Mouse (Mus musculus): ENCODE results near the gene Obp2a.
"Not testable (repeated sequence)": the region's sequence is repeated elsewhere in the genome, so short reads cannot be mapped to it uniquely, and the experiment has no call there.

The Obp2a gene

DNA sequence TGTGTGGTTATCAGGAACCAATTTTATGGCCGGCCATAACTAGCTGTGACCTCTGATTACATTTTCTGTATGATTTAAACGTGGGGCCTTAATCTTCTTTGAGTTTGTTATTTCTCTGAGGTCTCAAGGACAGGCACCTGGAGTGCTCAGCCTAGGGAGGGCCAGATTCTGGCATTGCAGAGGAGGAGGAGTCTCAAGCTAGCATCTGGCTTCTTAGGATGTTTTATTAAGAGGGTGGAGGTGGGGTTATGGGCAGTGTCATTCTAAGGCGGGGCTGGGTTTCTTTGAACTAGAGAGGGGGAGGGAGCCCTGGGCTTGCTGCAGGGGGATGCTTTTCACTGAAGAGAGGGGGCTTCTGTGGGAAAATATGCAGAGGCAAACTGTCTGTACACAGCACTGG is 11.8 kb downstream of the Obp2a start:
- DNase-seq, result not testable (repeated sequence)

DNA sequence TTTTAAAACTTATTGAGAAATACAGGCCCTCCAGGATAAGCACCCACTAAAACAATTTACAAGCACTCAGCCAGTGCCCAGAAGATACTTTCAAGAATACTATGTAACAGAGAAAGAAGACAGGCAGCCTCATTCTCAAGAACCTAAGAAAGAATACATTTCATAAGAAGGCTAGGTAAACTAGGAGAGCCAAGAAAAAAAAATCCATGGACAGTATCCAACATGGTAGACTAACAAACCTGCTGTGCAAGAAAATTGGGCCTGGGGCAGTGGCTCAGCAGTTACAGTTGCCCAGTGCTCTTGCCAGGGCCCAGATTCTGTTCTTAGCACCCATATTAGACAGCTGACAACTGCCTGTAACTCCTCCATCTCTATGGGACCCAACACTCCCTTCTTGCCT is 17.4 kb downstream of the Obp2a start:
- DNase-seq, result no peak

GRCm38 (mm10) chr2:25733199-25733930 is 33.5 kb downstream of the Obp2a start:
- no peak for DNase-seq

DNA sequence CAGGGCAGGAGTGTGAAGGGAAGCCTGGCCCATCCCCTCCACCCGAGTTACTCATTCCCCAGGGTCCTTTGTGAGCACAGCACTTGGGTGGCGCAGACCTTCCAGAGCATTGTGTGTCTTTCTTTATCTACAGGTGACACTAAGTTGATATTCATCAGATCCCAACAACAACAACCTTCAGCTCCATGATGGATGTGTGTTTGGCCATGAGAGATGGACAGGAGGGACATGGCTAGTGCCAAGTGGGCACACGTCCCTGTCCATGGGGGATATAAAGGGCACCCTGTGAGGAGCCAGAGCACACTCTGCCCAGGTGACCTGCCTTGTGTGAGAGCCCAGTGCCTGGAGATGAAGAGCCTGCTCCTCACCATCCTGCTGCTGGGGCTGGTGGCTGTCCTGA is 36.9 kb downstream of the Obp2a start, which contains the start of gene Obp2b:
TSS of gene Obp2b (plus strand) at position 301 of the 400 bp plus-strand sequence.
- DNase-seq, result not testable (repeated sequence)

GRCm38 (mm10) chr2:25741671-25742070 is 41.8 kb downstream of the Obp2a start:
- no peak for DNase-seq
